Mouse (Mus musculus): ENCODE measurements at regions not wholly inside any gene's neighbourhood (a gene's known extent, or its start where the extent isn't known, plus 50 kb on each side); places are given as distances from the start of the nearest gene placed in this dataset.

- DNase-seq: peak; percentile 69
These were observed 59.4 kb downstream of the 1700001O22Rik start for GRCm38 (mm10) chr2:30743976-30744620.

GRCm38 (mm10) chr2:30743265-30743846 lies 60.1 kb downstream of the 1700001O22Rik start:
- DNase-seq: peak; percentile 85

- no peak for DNase-seq
These were observed 62.0 kb downstream of the 1700001O22Rik start for GRCm38 (mm10) chr2:30741450-30741849.

GRCm38 (mm10) chr2:30737759-30738158 lies 65.7 kb downstream of the 1700001O22Rik start:
- no peak for DNase-seq

GRCm38 (mm10) chr2:30736705-30737104 lies 66.8 kb downstream of the 1700001O22Rik start:
- DNase-seq: no peak

DNA sequence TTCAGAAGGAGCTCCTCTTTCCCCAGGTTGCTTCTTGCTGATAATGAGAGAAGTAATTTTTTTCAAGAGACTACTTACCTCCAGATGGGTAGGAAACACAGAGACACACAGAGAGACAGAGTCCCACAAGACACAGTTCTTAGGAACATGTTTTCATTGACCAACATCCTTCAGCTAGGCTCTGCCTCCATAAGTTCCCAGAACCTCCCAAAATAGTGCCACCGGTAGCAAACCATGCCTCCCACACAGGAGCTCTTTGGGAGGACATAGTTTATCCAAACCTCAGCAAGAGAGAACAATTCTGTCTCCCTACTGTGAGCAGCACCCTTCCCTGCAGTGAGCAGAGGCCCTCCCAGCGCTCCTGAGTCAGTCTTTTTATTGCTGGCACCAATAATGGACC lies 67.2 kb downstream of the 1700001O22Rik start:
- DNase-seq: no peak

DNA sequence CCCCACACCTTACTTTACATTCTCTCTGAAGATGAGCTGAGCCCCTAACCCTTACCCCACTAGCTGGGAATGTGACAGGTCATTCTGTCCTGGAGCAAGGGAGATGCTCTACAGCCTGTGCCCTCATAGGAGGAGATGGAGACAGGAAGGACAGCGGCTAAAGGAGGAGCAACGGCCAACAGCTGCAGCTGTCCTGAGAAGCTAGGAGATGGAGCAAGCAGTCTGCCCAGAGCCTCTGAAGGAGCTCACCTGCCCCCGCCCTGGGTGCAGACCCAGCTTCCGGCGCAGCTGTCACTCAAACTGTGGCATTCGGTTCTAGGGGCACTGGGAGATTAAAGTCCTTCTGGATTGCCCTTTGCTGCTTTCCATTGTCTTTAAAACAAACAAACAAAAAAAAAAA lies 69.6 kb downstream of the 1700001O22Rik start:
- no peak for DNase-seq

GRCm38 (mm10) chr2:30731832-30732231 lies 71.6 kb downstream of the 1700001O22Rik start:
- DNase-seq: no peak

DNA sequence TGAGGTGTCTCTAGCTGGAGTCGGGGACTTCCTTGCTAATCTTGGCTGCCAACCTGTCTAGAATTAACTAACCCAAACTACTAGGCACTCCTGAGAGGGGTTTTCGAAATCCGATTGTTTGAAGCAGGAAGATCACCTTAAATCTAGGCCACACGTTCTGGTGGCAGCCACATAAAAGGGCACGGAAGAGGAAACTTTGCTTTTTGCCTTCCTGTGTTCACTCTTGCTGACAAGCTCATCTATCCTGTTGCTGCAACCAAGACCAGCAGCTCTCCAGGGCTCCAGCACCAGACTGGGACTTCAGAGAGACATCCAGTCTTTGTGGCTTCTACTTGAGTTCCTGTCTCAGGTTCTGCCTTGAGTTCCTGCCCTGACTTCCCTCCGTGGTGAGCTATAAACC lies 75.5 kb downstream of the 1700001O22Rik start:
- no peak for DNase-seq

GRCm38 (mm10) chr2:30725601-30726489 lies 77.6 kb downstream of the 1700001O22Rik start:
- DNase-seq: peak; percentile 49

GRCm38 (mm10) chr2:30725186-30725585 lies 78.3 kb downstream of the 1700001O22Rik start:
- DNase-seq: peak; percentile 36

DNA sequence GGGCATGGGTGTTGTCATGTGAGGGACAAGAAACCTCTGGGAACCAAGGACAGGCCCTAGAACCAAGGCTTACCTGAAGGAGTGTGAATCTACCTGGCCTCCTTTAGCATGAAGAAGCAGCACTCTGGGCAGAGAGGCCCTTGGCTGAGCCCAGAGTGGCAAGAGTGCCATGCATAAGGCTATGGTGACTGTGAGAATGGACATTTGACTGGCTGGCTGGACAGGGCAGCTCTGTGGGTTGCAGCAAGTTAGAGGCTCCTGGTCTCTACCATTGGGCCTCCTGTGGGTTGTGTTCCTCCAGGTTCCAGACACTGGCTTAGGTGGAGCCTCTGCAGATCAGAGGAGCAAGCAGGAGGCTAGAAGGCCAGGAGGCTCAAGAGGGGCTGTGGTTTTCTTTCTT lies 78.9 kb downstream of the 1700001O22Rik start:
- DNase-seq: no peak

DNA sequence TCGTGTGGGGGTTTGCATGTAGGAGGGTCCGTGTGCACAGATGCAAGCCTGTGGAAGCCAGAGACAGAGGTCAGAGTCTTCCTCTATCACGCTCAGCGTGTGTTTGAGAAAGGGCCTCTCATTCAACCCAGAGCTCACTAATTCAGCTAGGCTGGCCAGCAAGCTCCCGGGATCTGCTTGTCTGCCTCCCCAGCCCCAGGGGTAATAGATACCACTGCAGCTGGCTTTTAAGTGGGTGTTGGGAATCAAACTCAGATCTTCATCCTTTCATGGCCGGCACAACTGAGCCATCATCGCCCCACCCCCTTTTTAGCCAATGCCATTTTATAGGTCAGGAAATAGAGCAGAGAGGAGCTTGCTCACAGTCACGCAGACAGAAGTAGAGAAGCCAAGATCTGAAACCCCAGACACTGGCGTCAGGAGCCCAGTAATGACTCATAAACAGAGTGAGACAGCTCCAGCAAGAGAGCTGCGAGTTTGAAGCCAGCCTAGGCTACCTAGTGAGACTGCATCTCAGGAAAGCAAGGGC lies 80.3 kb downstream of the 1700001O22Rik start:
- peak; percentile 83 for DNase-seq

DNA sequence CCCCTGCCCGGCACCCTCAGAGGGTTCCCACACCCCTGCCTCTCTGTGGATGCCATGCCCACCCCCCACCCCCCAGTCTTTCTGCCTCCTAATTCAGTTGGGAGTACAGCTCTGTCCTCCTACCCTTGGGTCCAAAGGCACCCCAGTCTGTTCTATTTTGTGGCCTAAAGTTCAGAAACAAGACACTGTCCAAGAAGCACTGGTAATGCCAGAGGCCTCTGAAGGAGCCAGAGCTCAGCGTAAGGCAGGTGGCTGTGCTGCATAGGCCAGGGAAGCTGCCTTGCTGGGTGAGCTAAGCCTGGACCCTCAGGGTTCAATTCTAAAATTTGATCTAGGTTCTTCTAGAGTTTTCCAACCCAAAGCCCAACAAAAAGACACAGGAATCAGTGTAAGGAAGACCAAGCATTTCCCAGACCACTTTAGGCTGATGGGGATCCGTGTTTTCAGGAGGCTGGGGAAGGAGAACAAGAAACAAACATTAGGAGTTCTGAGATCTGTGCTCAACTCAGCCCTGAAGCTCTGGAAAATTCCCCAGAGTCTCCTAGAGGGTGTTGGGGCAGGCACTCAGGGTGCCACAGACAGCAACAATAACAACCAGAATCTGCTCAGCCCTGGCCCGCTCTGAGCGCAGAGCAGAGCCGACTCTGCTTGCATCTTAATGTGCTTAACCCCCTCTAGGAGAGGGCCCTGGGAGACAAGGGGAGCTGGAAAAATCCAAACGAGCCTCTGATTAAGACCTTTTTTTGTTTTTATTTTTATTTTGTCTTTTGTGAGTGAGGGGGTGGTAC lies 81.0 kb downstream of the 1700001O22Rik start:
- DNase-seq: no peak

DNA sequence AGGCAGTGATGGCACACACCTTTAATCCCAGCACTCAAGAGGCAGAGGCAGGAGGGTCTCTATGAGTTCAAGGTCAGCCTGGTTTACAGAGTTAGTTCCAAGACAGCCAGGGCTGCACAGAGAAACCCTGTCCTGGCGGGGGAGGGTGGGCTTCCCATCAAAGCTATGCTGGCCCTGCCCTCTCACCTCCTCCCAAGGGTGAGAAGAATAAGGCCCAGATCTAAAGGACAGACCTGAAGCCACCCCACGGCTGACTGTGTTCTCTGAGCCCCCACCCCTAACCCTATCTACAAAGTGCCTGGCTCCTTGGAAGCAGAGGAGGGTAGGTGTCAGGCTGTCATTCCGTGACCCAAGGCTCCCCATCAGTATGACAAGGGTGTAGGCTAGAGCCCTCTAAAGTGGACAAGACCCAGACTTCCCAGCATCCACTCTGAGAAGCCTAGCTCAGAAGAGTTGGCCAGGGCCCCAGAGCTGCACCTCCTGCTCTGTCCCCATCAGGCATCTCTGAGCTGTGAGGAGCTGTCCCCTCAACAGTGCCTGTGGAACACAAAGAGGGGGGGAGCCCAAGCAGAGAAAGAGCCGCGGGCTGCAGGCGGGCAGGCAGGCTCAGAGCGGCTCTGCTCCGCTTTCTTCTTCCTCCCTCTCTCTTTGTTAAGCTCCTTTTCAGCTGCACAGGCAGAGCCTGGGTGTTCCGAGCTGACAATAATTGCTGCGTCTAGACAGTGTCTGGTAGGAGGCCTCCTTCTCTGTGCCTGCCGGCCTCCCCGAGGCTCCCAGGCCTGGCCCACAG lies 81.8 kb downstream of the 1700001O22Rik start:
- DNase-seq: peak; percentile 40

DNA sequence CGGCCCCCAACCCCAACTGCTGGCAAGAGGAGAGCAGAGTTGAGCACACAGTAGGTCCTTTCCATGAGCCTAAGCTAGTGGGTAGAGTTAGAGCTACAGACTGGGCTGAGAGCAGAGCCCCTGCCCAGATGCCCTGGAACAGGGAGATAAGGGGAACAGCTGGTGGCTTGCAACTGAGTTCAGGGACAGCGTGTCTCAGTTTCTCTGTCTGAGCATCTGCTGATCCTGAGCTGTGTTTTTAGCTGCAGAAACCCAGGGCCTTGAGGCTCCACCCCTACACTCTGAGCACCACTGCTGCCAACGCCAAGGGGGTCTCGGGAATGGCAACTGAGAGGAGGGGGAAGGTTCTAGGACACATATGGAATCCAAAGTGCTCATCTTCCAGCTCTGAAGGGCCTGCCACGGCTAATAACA lies 82.4 kb downstream of the 1700001O22Rik start:
- no peak for DNase-seq

DNA sequence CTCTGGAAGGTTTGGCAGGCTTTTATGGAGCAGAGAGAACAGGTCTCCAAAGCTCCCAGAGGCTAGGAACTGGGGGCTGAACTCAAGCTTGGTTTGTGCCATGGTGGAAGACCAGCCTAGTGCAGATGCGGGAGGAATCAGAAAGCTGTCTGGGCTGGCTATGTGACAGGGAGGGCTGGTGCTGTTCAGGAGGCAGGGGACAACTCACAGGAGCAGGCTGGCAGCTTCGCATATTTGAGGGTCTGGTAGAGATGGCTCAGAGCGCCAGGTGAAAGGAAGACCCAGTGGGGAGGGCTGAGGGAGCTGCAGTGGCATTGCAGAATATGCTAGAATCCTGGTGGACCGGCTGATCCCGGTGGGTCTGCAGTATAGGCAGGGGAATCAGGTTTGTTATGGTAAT lies 83.2 kb downstream of the 1700001O22Rik start:
- DNase-seq: no peak

GRCm38 (mm10) chr2:30719611-30720290 lies 83.7 kb downstream of the 1700001O22Rik start:
- peak; percentile 68 for DNase-seq

DNA sequence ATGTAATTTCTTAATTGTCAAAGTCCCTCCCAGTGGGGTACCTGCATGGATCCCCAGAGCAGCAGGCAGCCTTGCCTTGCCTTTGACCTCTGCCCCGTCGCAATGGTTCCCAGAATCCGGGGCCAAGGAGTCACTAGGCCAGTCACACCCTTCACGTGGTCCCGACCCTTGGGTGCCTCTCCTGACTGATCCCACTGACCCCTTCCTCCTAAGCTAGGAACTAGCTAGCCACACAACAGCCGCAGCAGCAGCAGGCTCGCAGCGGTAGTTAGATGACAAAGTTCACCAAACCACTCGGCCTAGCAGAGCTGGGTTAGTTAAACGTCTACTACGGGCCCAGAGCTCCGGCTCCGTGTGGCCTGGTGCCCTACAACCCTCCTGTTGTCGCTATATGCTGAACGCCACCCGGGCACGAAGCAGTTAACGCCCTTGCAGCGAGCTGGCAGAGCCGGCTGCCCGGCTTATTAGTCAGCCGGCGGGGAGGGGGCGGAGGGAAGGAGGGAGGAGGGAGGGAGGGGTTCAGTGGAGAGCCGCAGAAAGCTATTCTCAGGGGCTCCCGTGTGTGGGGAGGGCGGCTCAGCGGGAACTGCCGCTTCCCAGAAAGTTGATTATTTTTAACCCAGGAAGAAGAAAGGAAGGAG lies 84.6 kb downstream of the 1700001O22Rik start:
- DNase-seq: peak; percentile 93

- DNase-seq: peak; percentile 95
These were observed 85.2 kb downstream of the 1700001O22Rik start for GRCm38 (mm10) chr2:30718329-30718675.
